Mouse (Mus musculus): ENCODE results near the gene Ppfibp1. TPM values are rescaled to one million over a fixed set of nuclear protein-coding genes. Genes with fewer than 3 reads are reported as not detected.

The Ppfibp1 gene
- polyA plus RNA-seq (2012) = 1.9 and 2.0 TPM in 2 replicates

DNA sequence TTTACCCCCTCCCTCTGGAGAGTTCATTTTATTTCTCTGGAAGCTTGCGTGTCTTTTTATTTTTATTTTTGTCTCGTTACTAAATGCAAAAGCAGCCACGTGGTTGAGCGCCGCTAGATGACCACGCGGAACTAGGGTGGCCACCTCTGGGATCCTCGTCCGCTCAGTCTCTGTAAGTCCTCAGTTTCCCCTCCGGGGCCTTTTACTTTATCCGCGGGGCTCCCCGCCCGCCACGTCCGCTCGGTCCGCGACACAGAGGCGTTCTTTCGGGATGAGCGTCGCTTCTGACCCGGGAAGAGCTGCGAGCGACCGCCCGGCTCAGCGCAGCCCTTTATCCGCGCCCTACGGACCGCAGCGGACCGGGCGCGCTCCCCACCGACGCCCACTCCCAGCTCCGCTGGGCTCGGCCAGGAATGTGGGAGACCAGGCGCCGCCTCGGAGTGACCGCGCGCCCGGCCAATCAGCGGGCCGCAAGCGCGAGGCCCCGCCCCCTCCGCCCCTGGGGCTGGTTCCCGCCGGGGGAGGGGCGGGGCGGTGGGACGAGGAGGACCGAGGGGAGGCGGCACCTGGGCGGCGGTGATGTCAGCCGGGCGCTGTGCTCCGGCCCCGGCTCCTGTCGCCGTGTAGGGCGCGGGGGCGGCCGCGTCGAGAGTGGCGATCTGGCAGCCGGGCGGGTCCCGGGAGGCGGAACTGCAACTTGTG lies at the start of gene Ppfibp1:
Gene Ppfibp1, plus strand, starts transcription at position 530 of the 702 bp plus-strand sequence.

GRCm38 (mm10) chr6:146850050-146850449 lies 38.2 kb upstream of the Ppfibp1 start, which contains the start of gene Smco2:
TSS of gene Smco2 (plus strand) at chr6:146850104.

DNA sequence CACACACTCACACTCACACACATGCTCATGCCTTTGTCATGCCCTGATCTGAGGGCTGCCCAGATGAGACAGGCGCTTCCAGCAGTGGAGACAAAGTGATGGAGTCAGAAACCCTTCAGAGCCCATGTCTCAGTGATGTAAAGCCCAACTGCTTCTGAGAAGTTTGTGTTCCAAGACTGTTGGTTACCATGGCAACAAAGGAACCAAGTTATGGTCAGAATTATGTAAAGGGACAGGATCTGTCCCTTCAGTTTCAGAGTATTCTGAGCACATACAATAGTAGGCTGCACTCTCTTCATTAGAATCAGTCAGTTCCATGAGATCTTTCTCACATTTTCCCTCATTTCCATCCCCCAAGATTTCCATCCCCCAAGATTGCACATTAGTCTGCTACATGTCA lies 66.0 kb downstream of the Ppfibp1 start, which contains the start of gene 1700034J05Rik:
Gene 1700034J05Rik, minus strand, starts transcription at position 165 of the 400 bp plus-strand sequence.

GRCm38 (mm10) chr6:147032303-147032925 lies 144.1 kb downstream of the Ppfibp1 start, which contains the start of gene Rep15:
TSS of gene Rep15 (plus strand) at chr6:147032584.

GRCm38 (mm10) chr6:147042291-147043290 lies 154.3 kb downstream of the Ppfibp1 start, which contains the start of gene Mrps35:
TSS of gene Mrps35 (plus strand) at chr6:147042764.

Other genes starting within 250 kb of the Ppfibp1 start
- 6.0 and 9.6 TPM in 2 replicates for gene Med21, start 245.9 kb upstream of the Ppfibp1 start, polyA plus RNA-seq (2012)
- 44.3 and 64.3 TPM in 2 replicates for gene Tm7sf3, start 245.7 kb upstream of the Ppfibp1 start, polyA plus RNA-seq (2012)
- 0.36 and 0.63 TPM in 2 replicates for gene Stk38l, start 163.5 kb upstream of the Ppfibp1 start, polyA plus RNA-seq (2012)
- not detected in 2 replicates for gene Arntl2, start 92.4 kb upstream of the Ppfibp1 start, polyA plus RNA-seq (2012)
- not detected in 2 replicates for gene Smco2, start 38.4 kb upstream of the Ppfibp1 start, polyA plus RNA-seq (2012)
- gene 1700034J05Rik, start 65.9 kb downstream of the Ppfibp1 start, polyA plus RNA-seq (2012) = not detected in 2 replicates
- 0.03 TPM in 1 of 2 replicates, not detected in the other for gene Rep15, start 144.1 kb downstream of the Ppfibp1 start, polyA plus RNA-seq (2012)
- gene Mrps35, start 154.3 kb downstream of the Ppfibp1 start, polyA plus RNA-seq (2012) = 8.8 and 10.3 TPM in 2 replicates
- not detected in 2 replicates for gene Mansc4, start 198.5 kb downstream of the Ppfibp1 start, polyA plus RNA-seq (2012)
- gene Klhl42, start 202.9 kb downstream of the Ppfibp1 start, polyA plus RNA-seq (2012) = 3.0 and 4.5 TPM in 2 replicates

All from megakaryocyte-erythroid progenitor cell, adult 5 weeks (primary cell).